Mouse (Mus musculus) small intestine, adult 2 months (tissue): ENCODE data around the gene Olfr678. TPM values are rescaled to one million over a fixed set of nuclear protein-coding genes. Genes with fewer than 3 reads are reported as not detected.
"Not testable (repeated sequence)": the region's sequence is repeated elsewhere in the genome, so short reads cannot be mapped to it uniquely, and the experiment has no call there.

Experiments
- H3K27ac ChIP-seq: fragments of 200-500 bp; 2 replicates; pipeline ENCODE4 v1.5.1; 2012; ENCODE audit warnings: low read depth, low read length, control low read depth, inconsistent platforms; ENCODE audit not compliant: insufficient read depth
- H3K27me3 ChIP-seq: fragments of 200-500 bp; 2 replicates; pipeline ENCODE4 v1.6.1; 2012; ENCODE audit warnings: mild to moderate bottlenecking, moderate library complexity, low read length, inconsistent platforms; ENCODE audit not compliant: control insufficient read depth, insufficient read depth
- H3K36me3 ChIP-seq: fragments of 200-500 bp; 2 replicates; pipeline ENCODE4 v1.6.1; 2012; ENCODE audit warnings: mild to moderate bottlenecking, low read length, control low read depth, inconsistent platforms; ENCODE audit not compliant: control insufficient read depth, insufficient read depth
- H3K4me1 ChIP-seq: fragments of 200-500 bp; 2 replicates; pipeline ENCODE4 v1.6.1; 2012; ENCODE audit warnings: low read length, inconsistent platforms, mixed read lengths; ENCODE audit not compliant: control insufficient read depth, insufficient read depth, insufficient read length
- H3K4me3 ChIP-seq: fragments of 200-500 bp; 2 replicates; pipeline ENCODE4 v1.5.1; 2012; ENCODE audit warnings: low read depth, mild to moderate bottlenecking, control low read depth, inconsistent platforms, low read length, moderate library complexity
- CTCF ChIP-seq: fragments of 200-500 bp; IDR thresholded peaks from 2 replicates; pipeline ENCODE4 v1.5.1; 2012; ENCODE audit warnings: low read depth, mild to moderate bottlenecking, control low read depth, inconsistent platforms, low read length, moderate library complexity, mixed read lengths; ENCODE audit not compliant: insufficient replicate concordance, insufficient read length; ENCODE audit errors: extremely low read depth
- POLR2A ChIP-seq: fragments of 200-500 bp; IDR thresholded peaks from 2 replicates; pipeline ENCODE4 v1.6.1; 2012; ENCODE audit warnings: low read depth, mild to moderate bottlenecking, control low read depth, inconsistent platforms, low read length, moderate library complexity
- WGBS: fragments of 180-500 bp; shearing (Covaris S2); methylation state at CpG from one replicate; pipeline ENCODE4 v1.1.7; 2018; 5-methylcytosine and 5-hydroxymethylcytosine counted together
- polyA plus RNA-seq: library from polyadenylated mRNA; depleted of rRNA; stranded (reverse); fragments of >200 nt; gene quantifications from 2 replicates; pipeline ENCODE4 v1.2.3, GENCODE M21; 2012; rRNA removed

Olfr678 gene
- not detected in 2 replicates for polyA plus RNA-seq

- H3K4me3 ChIP-seq, result no peak within 1 kb of the TSS
- no peak for TF ChIP-seq CTCF
- no peak for TF ChIP-seq POLR2A
- no peaks in the 10 kb centered on the region for H3K36me3 ChIP-seq
- H3K27ac ChIP-seq, result no peak within 1 kb of the TSS
- 85% methylated on average over 1 of the region's 1 CpGs for WGBS
- H3K4me1 ChIP-seq, result no peaks in the 10 kb centered on the region
- H3K27me3 ChIP-seq, result no peaks in the 10 kb centered on the region
Observed at GRCm38 (mm10) chr7:105064175-105064574, at the start of gene Olfr678. Gene Olfr678 (plus strand): TSS chr7:105064475.

- Histone ChIP-seq H3K4me3 (no peak overlapping the region), H3K27ac (no peak overlapping the region), H3K36me3 (no peaks in the 10 kb centered on the region), H3K4me1 (no peaks in the 10 kb centered on the region), H3K27me3 (no peaks in the 10 kb centered on the region)
- 70% methylated on average over 1 of the region's 1 CpGs for WGBS
- TF ChIP-seq POLR2A, result no peak
- no peak for TF ChIP-seq CTCF
Observed at GRCm38 (mm10) chr7:105022530-105022929, 41.7 kb upstream of the Olfr678 start.

- Histone ChIP-seq H3K27me3 (no peaks in the 10 kb centered on the region), H3K4me1 (no peaks in the 10 kb centered on the region), H3K27ac (no peak within 1 kb of the TSS), H3K4me3 (no peak within 1 kb of the TSS), H3K36me3 (no peaks in the 10 kb centered on the region)
- TF ChIP-seq CTCF (no peak), POLR2A (no peak)
- WGBS, result 75% methylated on average over 1 of the region's 1 CpGs
Observed at GRCm38 (mm10) chr7:105028360-105028759, 35.9 kb upstream of the Olfr678 start, which contains the start of gene Olfr675. Gene Olfr675 (minus strand): TSS chr7:105028460.

- Histone ChIP-seq H3K27me3 (no peaks in the 10 kb centered on the region), H3K4me3 (no peak within 1 kb of the TSS), H3K27ac (no peak within 1 kb of the TSS), H3K4me1 (no peaks in the 10 kb centered on the region), H3K36me3 (no peaks in the 10 kb centered on the region)
- TF ChIP-seq POLR2A (no peak), CTCF (no peak)
Observed at GRCm38 (mm10) chr7:105032398-105032797, 31.9 kb upstream of the Olfr678 start, which contains the start of gene Olfr676. Gene Olfr676 (plus strand): TSS chr7:105032698.

GRCm38 (mm10) chr7:105033836-105034235 lies 30.4 kb upstream of the Olfr678 start:
- not testable (repeated sequence) for H3K4me3 ChIP-seq, H3K4me1 ChIP-seq, H3K36me3 ChIP-seq, H3K27ac ChIP-seq, H3K27me3 ChIP-seq
- 29% methylated on average over 5 of the region's 5 CpGs for WGBS

- no peaks in the 10 kb centered on the region for H3K4me1 ChIP-seq
- no peaks in the 10 kb centered on the region for H3K27me3 ChIP-seq
- no peaks in the 10 kb centered on the region for H3K36me3 ChIP-seq
- no peak overlapping the region for H3K27ac ChIP-seq
- no peak overlapping the region for H3K4me3 ChIP-seq
- no peak for TF ChIP-seq CTCF
- TF ChIP-seq POLR2A, result no peak
Observed at GRCm38 (mm10) chr7:105058951-105059350, 5.3 kb upstream of the Olfr678 start.

- no peak for TF ChIP-seq POLR2A
- TF ChIP-seq CTCF, result no peak
- WGBS, result 39% methylated on average over 1 of the region's 1 CpGs
- Histone ChIP-seq H3K27ac (no peak within 1 kb of the TSS), H3K27me3 (no peaks in the 10 kb centered on the region), H3K36me3 (no peaks in the 10 kb centered on the region), H3K4me1 (no peaks in the 10 kb centered on the region), H3K4me3 (no peak within 1 kb of the TSS)
Observed at GRCm38 (mm10) chr7:105080905-105081304, 16.6 kb downstream of the Olfr678 start, which contains the start of gene Olfr679. Gene Olfr679 (plus strand): TSS chr7:105081205.

- not testable (repeated sequence) for H3K27me3 ChIP-seq, H3K4me1 ChIP-seq, H3K4me3 ChIP-seq, H3K36me3 ChIP-seq, H3K27ac ChIP-seq
Observed at GRCm38 (mm10) chr7:105092717-105093116, 28.4 kb downstream of the Olfr678 start, which contains the start of gene Olfr680-ps1. Gene Olfr680-ps1 (minus strand): TSS chr7:105092817.

GRCm38 (mm10) chr7:105116536-105116935 lies 52.3 kb downstream of the Olfr678 start, which contains the start of gene Olfr681:
Gene Olfr681 (plus strand): TSS chr7:105116836.
- H3K27me3 ChIP-seq, result no peaks in the 10 kb centered on the region

More at GRCm38 (mm10) chr7:105116536-105116935, 52.3 kb downstream of the Olfr678 start, which contains the start of gene Olfr681:
- H3K36me3 ChIP-seq, result no peaks in the 10 kb centered on the region
- TF ChIP-seq POLR2A (no peak), CTCF (no peak)
- no peak within 1 kb of the TSS for H3K27ac ChIP-seq
- H3K4me1 ChIP-seq, result no peaks in the 10 kb centered on the region
- no peak within 1 kb of the TSS for H3K4me3 ChIP-seq

Other genes starting within 250 kb of the Olfr678 start
- not detected in 2 replicates for gene Usp17lb, start 221.9 kb upstream of the Olfr678 start, polyA plus RNA-seq
- gene Usp17la, start 207.5 kb upstream of the Olfr678 start, polyA plus RNA-seq, result not detected in 2 replicates
- gene Olfr665, start 186.4 kb upstream of the Olfr678 start, polyA plus RNA-seq, result not detected in 2 replicates
- not detected in 2 replicates for gene Olfr666, start 168.5 kb upstream of the Olfr678 start, polyA plus RNA-seq
- gene Olfr667, start 143.0 kb upstream of the Olfr678 start, polyA plus RNA-seq, result not detected in 2 replicates
- gene Olfr668, start 136.4 kb upstream of the Olfr678 start, polyA plus RNA-seq, result not detected in 2 replicates
- not detected in 2 replicates for gene Olfr669, start 130.2 kb upstream of the Olfr678 start, polyA plus RNA-seq
- gene Olfr670, start 101.9 kb upstream of the Olfr678 start, polyA plus RNA-seq, result not detected in 2 replicates
- not detected in 2 replicates for gene Olfr671, start 85.3 kb upstream of the Olfr678 start, polyA plus RNA-seq
- not detected in 2 replicates for gene Olfr672, start 62.4 kb upstream of the Olfr678 start, polyA plus RNA-seq
- not detected in 2 replicates for gene Olfr675, start 36.0 kb upstream of the Olfr678 start, polyA plus RNA-seq
- gene Olfr676, start 31.8 kb upstream of the Olfr678 start, polyA plus RNA-seq, result not detected in 2 replicates
- not detected in 2 replicates for gene Olfr677, start 13.1 kb upstream of the Olfr678 start, polyA plus RNA-seq
- not detected in 2 replicates for gene Olfr679, start 16.7 kb downstream of the Olfr678 start, polyA plus RNA-seq
- gene Olfr680-ps1, start 28.3 kb downstream of the Olfr678 start, polyA plus RNA-seq, result not detected in 2 replicates
- gene Olfr681, start 52.4 kb downstream of the Olfr678 start, polyA plus RNA-seq, result not detected in 2 replicates
- gene Olfr683, start 82.5 kb downstream of the Olfr678 start, polyA plus RNA-seq, result not detected in 2 replicates
- not detected in 2 replicates for gene Olfr684, start 99.2 kb downstream of the Olfr678 start, polyA plus RNA-seq
- not detected in 2 replicates for gene Olfr685, start 121.5 kb downstream of the Olfr678 start, polyA plus RNA-seq
- not detected in 2 replicates for gene Olfr686, start 143.0 kb downstream of the Olfr678 start, polyA plus RNA-seq
- gene Olfr688, start 223.6 kb downstream of the Olfr678 start, polyA plus RNA-seq, result not detected in 2 replicates
- gene Olfr689, start 246.7 kb downstream of the Olfr678 start, polyA plus RNA-seq, result not detected in 2 replicates